Mouse (Mus musculus) olfactory bulb, adult 2 months (tissue): ENCODE data around the gene Txndc11.
A peak's percentile ranks its signal among the peaks of the same experiment; 100 is the strongest.

ENCODE experiments used
- CTCF ChIP-seq: fragments of 200-500 bp; IDR thresholded peaks from 2 replicates; pipeline ENCODE4 v1.5.1; 2012; ENCODE audit warnings: low read depth, mild to moderate bottlenecking, low read length, moderate library complexity; ENCODE audit not compliant: insufficient read depth
- POLR2A ChIP-seq: fragments of 200-500 bp; IDR thresholded peaks from 2 replicates; pipeline ENCODE4 v1.6.1; 2012; ENCODE audit warnings: mild to moderate bottlenecking, low read depth, low read length, moderate library complexity; ENCODE audit not compliant: insufficient read depth

DNA sequence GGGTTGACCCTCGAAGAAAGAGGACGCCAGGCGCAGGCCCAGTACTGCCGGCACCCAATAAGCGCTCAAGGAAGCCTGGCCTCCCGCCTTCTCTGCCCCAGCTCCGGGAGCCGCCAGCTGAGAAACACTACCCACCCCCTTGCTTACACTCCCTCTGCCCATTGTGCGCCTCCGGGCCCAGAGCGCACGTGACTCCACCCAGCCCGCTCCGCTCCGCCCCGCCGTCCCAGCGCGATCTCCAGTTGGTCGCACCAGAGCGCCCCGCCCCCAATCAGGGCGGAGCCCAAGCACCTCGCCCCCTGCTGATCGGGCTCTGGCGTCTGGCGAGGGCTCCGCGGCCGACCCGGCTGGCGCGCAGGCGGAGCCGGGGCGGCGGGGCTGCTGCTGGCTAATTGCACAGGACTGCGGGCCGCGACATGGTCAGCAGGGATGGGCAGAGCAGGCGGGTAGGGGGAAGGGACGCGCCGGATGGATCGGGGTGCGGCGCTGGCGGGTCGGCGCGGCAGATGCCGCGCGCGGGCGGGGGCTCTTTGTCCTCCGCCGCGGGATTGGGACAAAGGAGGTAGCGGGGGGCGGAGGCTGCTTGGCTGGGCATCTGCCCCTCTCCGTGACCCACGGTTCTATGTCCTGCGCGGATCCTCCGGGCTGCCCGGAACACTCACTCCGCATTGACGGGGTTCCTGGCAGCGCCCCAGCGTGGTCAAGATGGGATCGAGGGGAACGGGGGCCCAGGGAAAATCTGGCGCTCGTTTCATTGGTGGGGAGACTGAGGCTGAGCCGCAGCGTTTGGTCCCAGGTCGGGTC lies 68.2 kb downstream of the Txndc11 start, which contains the start of gene Litaf:
- TF ChIP-seq POLR2A (peak; percentile 97), CTCF (no peak; the same call in 1 of the 2 replicates)
